Mouse (Mus musculus): ENCODE measurements around the gene Lce1j. TPM values are rescaled to one million over a fixed set of nuclear protein-coding genes. Genes with fewer than 3 reads are reported as not detected.

The Lce1j gene
- not detected for polyA plus RNA-seq (2014; fragmentation: Illumina TruSeq; extraction: RNeasy Lipid Tissue Mini Kit (QIAGEN cat#74804); ENCODE audit: low read depth, low replicate concordance)

DNA sequence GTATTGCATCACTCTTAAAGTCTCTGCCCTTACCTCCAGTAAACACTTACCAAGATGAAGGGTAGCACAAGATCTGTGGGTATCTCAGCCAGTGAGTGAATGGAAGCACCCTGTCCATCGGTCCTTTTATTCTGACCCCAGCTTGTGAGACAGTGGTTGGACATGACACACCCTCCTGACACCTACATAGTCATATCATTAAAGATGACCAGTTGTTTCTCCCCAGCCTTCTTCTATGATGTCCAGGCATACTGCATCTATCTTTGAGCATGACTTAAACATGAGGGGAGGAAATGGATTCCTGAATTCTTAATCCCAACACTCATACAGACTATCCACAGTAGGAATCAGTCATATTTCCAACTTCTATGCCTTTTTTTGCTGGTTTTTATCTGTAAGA lies at the start of gene Lce1j:
Lce1j (minus strand) TSS at position 101 of the 400 bp plus-strand sequence.

DNA sequence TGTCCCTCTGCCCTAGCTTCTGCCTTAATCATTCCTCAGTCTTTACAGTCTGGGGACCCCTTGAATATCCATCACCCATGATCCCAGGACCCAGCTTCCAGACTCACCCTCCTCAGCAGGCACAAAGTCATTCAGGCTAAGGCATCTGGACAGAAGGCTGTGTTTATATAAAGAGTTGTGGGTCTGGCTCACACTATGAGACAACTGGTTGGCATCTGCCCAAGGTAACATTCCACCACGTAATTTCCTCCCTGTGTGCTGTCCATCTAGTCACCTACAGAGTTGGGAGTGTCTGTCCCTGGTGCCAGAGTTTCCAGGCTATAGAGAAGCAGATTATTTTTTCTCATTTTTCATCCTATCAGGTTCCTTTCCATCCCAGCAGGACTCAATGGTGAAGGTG lies 36.8 kb upstream of the Lce1j start, which contains the start of gene Kprp:
Kprp (minus strand) TSS at position 140 of the 400 bp plus-strand sequence.

DNA sequence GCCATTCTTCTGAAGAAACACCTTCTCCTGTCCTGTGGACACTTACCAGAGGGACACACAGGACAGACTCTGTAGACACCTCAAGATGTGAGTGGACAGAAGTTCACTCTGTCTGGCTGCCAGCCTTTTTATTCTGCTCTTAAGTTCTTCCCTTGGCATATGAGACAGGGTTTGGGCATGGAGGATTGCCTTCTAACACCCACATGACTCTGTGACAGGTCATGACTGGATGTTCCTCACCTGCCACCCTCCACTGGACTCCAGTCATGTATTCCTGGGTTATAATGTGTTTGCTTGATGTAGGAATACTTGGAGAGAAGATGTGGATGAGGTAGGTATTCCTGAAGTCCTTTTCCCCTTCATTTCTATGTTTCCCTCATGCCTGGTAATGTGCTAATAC lies 17.5 kb upstream of the Lce1j start, which contains the start of gene Lce1k:
Lce1k (minus strand) TSS at position 101 of the 400 bp plus-strand sequence.

DNA sequence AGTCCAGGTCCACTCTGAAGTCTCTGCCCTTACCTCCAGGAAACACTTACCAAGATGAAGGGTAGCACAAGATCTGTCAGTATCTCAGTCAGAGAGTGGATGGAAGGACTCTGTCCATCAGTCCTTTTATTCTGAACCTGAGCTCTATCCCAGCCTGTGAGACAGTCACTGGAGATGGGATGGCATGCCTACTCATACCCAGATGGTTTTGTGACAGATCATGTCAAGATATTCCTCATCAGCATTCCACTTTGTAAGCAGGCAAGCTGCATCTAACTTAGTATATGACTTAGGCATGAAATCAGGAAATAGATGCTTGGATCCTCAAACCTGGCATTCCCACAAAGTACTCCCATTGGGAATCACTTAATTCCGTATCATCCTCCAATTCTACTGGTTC lies 11.5 kb downstream of the Lce1j start, which contains the start of gene Lce1i:
Lce1i (minus strand) TSS at position 101 of the 400 bp plus-strand sequence.

DNA sequence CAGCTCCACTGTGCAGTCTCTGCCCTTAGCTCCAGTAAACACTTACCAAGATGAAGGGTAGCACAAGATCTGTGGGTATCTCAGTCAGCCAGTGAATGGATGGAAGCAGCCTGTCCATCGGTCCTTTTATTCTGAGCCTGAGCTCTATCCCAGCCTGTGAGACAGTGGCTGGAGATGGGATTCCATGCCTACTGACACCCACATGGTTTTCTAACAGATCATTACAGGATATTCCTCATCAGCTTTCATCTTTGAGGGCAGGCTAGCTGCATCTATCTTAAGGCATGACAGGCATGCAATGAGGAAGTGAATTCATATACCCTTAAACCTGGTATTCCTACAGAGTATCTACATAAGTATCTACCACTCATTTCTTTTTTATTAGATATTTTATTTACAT lies 25.3 kb downstream of the Lce1j start, which contains the start of gene Lce1h:
Lce1h (minus strand) TSS at position 101 of the 400 bp plus-strand sequence.

DNA sequence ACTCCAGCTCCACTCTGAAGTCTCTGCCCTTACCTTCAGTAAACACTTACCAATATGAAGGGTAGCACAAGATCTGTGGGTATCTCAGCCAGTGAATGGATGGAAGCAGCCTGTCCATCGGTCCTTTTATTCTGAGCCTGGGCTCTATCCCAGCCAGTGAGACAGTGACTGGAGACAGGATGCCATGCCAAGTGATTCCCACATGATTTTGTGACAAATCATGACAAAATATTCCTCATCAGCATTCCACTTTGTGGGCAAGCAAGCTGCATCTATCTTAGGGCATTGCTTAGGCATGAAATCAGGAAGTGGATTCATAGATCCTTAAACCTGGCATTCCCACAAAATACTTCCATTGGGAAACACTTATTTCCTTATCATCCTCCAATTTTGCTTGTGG lies 38.1 kb downstream of the Lce1j start, which contains the start of gene Lce1g:
Lce1g (minus strand) TSS at position 101 of the 400 bp plus-strand sequence.

DNA sequence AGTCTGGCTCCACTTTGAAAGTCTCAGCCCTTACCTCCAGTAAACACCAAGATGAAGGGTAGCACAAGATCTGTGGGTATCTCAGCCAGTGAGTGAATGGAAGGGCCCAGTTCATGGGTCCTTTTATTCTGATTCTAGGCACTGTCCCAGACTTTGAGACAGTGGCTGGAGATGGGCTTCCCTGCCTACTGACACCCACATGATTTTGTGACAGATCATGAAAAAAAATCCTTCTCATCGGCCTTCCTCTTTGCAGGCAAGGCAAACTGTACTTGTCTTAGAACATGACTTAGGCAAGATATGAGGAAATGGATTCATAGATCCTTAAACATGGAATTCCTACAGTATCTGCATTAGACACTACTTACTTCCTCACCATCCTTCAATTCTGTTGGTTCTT lies 51.3 kb downstream of the Lce1j start, which contains the start of gene Gm38119:
Gm38119 (minus strand) TSS at position 101 of the 400 bp plus-strand sequence.

Other genes starting within 250 kb of the Lce1j start
- not detected for gene Ivl, start 216.8 kb downstream of the Lce1j start, polyA plus RNA-seq (2014; fragmentation: Illumina TruSeq; extraction: RNeasy Lipid Tissue Mini Kit (QIAGEN cat#74804); ENCODE audit: low read depth, low replicate concordance)
- gene Smcp, start 201.5 kb downstream of the Lce1j start, polyA plus RNA-seq (2014; fragmentation: Illumina TruSeq; extraction: RNeasy Lipid Tissue Mini Kit (QIAGEN cat#74804); ENCODE audit: low read depth, low replicate concordance): not detected
- not detected for gene 2210017I01Rik, start 183.0 kb downstream of the Lce1j start, polyA plus RNA-seq (2014; fragmentation: Illumina TruSeq; extraction: RNeasy Lipid Tissue Mini Kit (QIAGEN cat#74804); ENCODE audit: low read depth, low replicate concordance)
- gene Lce6a, start 168.9 kb downstream of the Lce1j start, polyA plus RNA-seq (2014; fragmentation: Illumina TruSeq; extraction: RNeasy Lipid Tissue Mini Kit (QIAGEN cat#74804); ENCODE audit: low read depth, low replicate concordance): not detected
- gene Lce1a1, start 142.2 kb downstream of the Lce1j start, polyA plus RNA-seq (2014; fragmentation: Illumina TruSeq; extraction: RNeasy Lipid Tissue Mini Kit (QIAGEN cat#74804); ENCODE audit: low read depth, low replicate concordance): not detected
- not detected for gene Lce1b, start 133.6 kb downstream of the Lce1j start, polyA plus RNA-seq (2014; fragmentation: Illumina TruSeq; extraction: RNeasy Lipid Tissue Mini Kit (QIAGEN cat#74804); ENCODE audit: low read depth, low replicate concordance)
- gene Lce1a2, start 120.2 kb downstream of the Lce1j start, polyA plus RNA-seq (2014; fragmentation: Illumina TruSeq; extraction: RNeasy Lipid Tissue Mini Kit (QIAGEN cat#74804); ENCODE audit: low read depth, low replicate concordance): not detected
- not detected for gene Lce1c, start 111.3 kb downstream of the Lce1j start, polyA plus RNA-seq (2014; fragmentation: Illumina TruSeq; extraction: RNeasy Lipid Tissue Mini Kit (QIAGEN cat#74804); ENCODE audit: low read depth, low replicate concordance)
- gene Lce1d, start 103.3 kb downstream of the Lce1j start, polyA plus RNA-seq (2014; fragmentation: Illumina TruSeq; extraction: RNeasy Lipid Tissue Mini Kit (QIAGEN cat#74804); ENCODE audit: low read depth, low replicate concordance): not detected
- not detected for gene Lce1e, start 81.4 kb downstream of the Lce1j start, polyA plus RNA-seq (2014; fragmentation: Illumina TruSeq; extraction: RNeasy Lipid Tissue Mini Kit (QIAGEN cat#74804); ENCODE audit: low read depth, low replicate concordance)
- gene Lce1f, start 70.2 kb downstream of the Lce1j start, polyA plus RNA-seq (2014; fragmentation: Illumina TruSeq; extraction: RNeasy Lipid Tissue Mini Kit (QIAGEN cat#74804); ENCODE audit: low read depth, low replicate concordance): not detected
- not detected for gene Gm38119, start 51.4 kb downstream of the Lce1j start, polyA plus RNA-seq (2014; fragmentation: Illumina TruSeq; extraction: RNeasy Lipid Tissue Mini Kit (QIAGEN cat#74804); ENCODE audit: low read depth, low replicate concordance)
- gene Lce1g, start 38.2 kb downstream of the Lce1j start, polyA plus RNA-seq (2014; fragmentation: Illumina TruSeq; extraction: RNeasy Lipid Tissue Mini Kit (QIAGEN cat#74804); ENCODE audit: low read depth, low replicate concordance): not detected
- gene Lce1h, start 25.4 kb downstream of the Lce1j start, polyA plus RNA-seq (2014; fragmentation: Illumina TruSeq; extraction: RNeasy Lipid Tissue Mini Kit (QIAGEN cat#74804); ENCODE audit: low read depth, low replicate concordance): not detected
- gene Lce1i, start 11.6 kb downstream of the Lce1j start, polyA plus RNA-seq (2014; fragmentation: Illumina TruSeq; extraction: RNeasy Lipid Tissue Mini Kit (QIAGEN cat#74804); ENCODE audit: low read depth, low replicate concordance): not detected
- gene Lce1k, start 17.4 kb upstream of the Lce1j start, polyA plus RNA-seq (2014; fragmentation: Illumina TruSeq; extraction: RNeasy Lipid Tissue Mini Kit (QIAGEN cat#74804); ENCODE audit: low read depth, low replicate concordance): not detected
- gene Kprp, start 36.7 kb upstream of the Lce1j start, polyA plus RNA-seq (2014; fragmentation: Illumina TruSeq; extraction: RNeasy Lipid Tissue Mini Kit (QIAGEN cat#74804); ENCODE audit: low read depth, low replicate concordance): not detected
- gene Lce1l, start 60.8 kb upstream of the Lce1j start, polyA plus RNA-seq (2014; fragmentation: Illumina TruSeq; extraction: RNeasy Lipid Tissue Mini Kit (QIAGEN cat#74804); ENCODE audit: low read depth, low replicate concordance): not detected
- gene 2310050C09Rik, start 79.7 kb upstream of the Lce1j start, polyA plus RNA-seq (2014; fragmentation: Illumina TruSeq; extraction: RNeasy Lipid Tissue Mini Kit (QIAGEN cat#74804); ENCODE audit: low read depth, low replicate concordance): not detected
- gene Lce3a, start 135.7 kb upstream of the Lce1j start, polyA plus RNA-seq (2014; fragmentation: Illumina TruSeq; extraction: RNeasy Lipid Tissue Mini Kit (QIAGEN cat#74804); ENCODE audit: low read depth, low replicate concordance): not detected
- gene Lce3b, start 142.5 kb upstream of the Lce1j start, polyA plus RNA-seq (2014; fragmentation: Illumina TruSeq; extraction: RNeasy Lipid Tissue Mini Kit (QIAGEN cat#74804); ENCODE audit: low read depth, low replicate concordance): not detected
- not detected for gene Lce3c, start 154.0 kb upstream of the Lce1j start, polyA plus RNA-seq (2014; fragmentation: Illumina TruSeq; extraction: RNeasy Lipid Tissue Mini Kit (QIAGEN cat#74804); ENCODE audit: low read depth, low replicate concordance)
- gene Lce3d, start 166.9 kb upstream of the Lce1j start, polyA plus RNA-seq (2014; fragmentation: Illumina TruSeq; extraction: RNeasy Lipid Tissue Mini Kit (QIAGEN cat#74804); ENCODE audit: low read depth, low replicate concordance): not detected
- gene Lce3e, start 176.5 kb upstream of the Lce1j start, polyA plus RNA-seq (2014; fragmentation: Illumina TruSeq; extraction: RNeasy Lipid Tissue Mini Kit (QIAGEN cat#74804); ENCODE audit: low read depth, low replicate concordance): not detected
- gene Lce3f, start 201.7 kb upstream of the Lce1j start, polyA plus RNA-seq (2014; fragmentation: Illumina TruSeq; extraction: RNeasy Lipid Tissue Mini Kit (QIAGEN cat#74804); ENCODE audit: low read depth, low replicate concordance): not detected
- not detected for gene Crct1, start 225.2 kb upstream of the Lce1j start, polyA plus RNA-seq (2014; fragmentation: Illumina TruSeq; extraction: RNeasy Lipid Tissue Mini Kit (QIAGEN cat#74804); ENCODE audit: low read depth, low replicate concordance)
- not detected for gene Lce1m, start 228.5 kb upstream of the Lce1j start, polyA plus RNA-seq (2014; fragmentation: Illumina TruSeq; extraction: RNeasy Lipid Tissue Mini Kit (QIAGEN cat#74804); ENCODE audit: low read depth, low replicate concordance)

Data from heart, adult 10 weeks (tissue).